Mouse (Mus musculus) embryonic facial prominence, embryonic 14.5 days (tissue): ENCODE measurements around the gene 9330182L06Rik. TPM values are rescaled to one million over a fixed set of nuclear protein-coding genes. Genes with fewer than 3 reads are reported as not detected.

Source experiments
- ATAC-seq: fragments of 200-750 bp; cut with Nextera tagmentation; 2 replicates; pipeline ENCODE4 v1.8.0; 2017; ENCODE audit warnings: low read depth, moderate number of reproducible peaks, moderate TSS enrichment
- DNase-seq: peaks from one replicate; pipeline ENCODE4 v3.0.0-alpha.2; 2015; ENCODE audit warnings: low spot score
- H3K27ac ChIP-seq: fragments of 300-500 bp; sonication (generic); replicated peaks from 2 replicates; pipeline ENCODE4 v1.5.1; 2014; ENCODE audit warnings: low read depth, mild to moderate bottlenecking, low read length, moderate library complexity
- H3K27me3 ChIP-seq: fragments of 300-500 bp; sonication (generic); replicated peaks from 2 replicates; pipeline ENCODE4 v1.6.1; 2014; ENCODE audit warnings: low read length; ENCODE audit not compliant: control insufficient read depth, insufficient read depth
- H3K36me3 ChIP-seq: fragments of 300-500 bp; sonication (generic); 2 replicates; pipeline ENCODE4 v1.6.1; 2014; ENCODE audit warnings: low read length, mixed read lengths; ENCODE audit not compliant: control insufficient read depth, insufficient read depth
- H3K4me1 ChIP-seq: fragments of 300-500 bp; sonication (generic); 2 replicates; pipeline ENCODE4 v1.6.1; 2014; ENCODE audit warnings: antibody characterized with exemption, low read length; ENCODE audit not compliant: control insufficient read depth, insufficient read depth
- H3K4me2 ChIP-seq: fragments of 300-500 bp; sonication (generic); 2 replicates; pipeline ENCODE4 v1.6.1; 2014; ENCODE audit warnings: low read depth, mild to moderate bottlenecking, low read length, moderate library complexity, mixed read lengths
- H3K4me3 ChIP-seq: fragments of 300-500 bp; sonication (generic); 2 replicates; pipeline ENCODE4 v1.5.1; 2014; ENCODE audit warnings: low read depth, mild to moderate bottlenecking, low read length
- H3K9ac ChIP-seq: fragments of 300-500 bp; sonication (generic); 2 replicates; pipeline ENCODE4 v1.6.1; 2014; ENCODE audit warnings: low read depth, mild to moderate bottlenecking, low read length, moderate library complexity, mixed read lengths
- H3K9me3 ChIP-seq: fragments of 300-500 bp; sonication (generic); 2 replicates; pipeline ENCODE4 v1.6.1; 2016; ENCODE audit warnings: low read length; ENCODE audit not compliant: control insufficient read depth
- WGBS: fragments of 180-500 bp; shearing (Covaris S2); extraction: QIAGEN DNeasy Blood & Tissue Kit; methylation state at CpG from one replicate; pipeline ENCODE4 v1.1.7; 2014; 5-methylcytosine and 5-hydroxymethylcytosine counted together
- polyA plus RNA-seq: library from polyadenylated mRNA; unstranded; fragments of >200 nt; fragmentation: Nextera tagmentation; extraction: Ambion mirVana; gene quantifications from 2 replicates; pipeline ENCODE4 v1.2.1, GENCODE M21; 2014

9330182L06Rik gene
- polyA plus RNA-seq, 1 experiment from 2014 or later: 5.6 TPM

DNA sequence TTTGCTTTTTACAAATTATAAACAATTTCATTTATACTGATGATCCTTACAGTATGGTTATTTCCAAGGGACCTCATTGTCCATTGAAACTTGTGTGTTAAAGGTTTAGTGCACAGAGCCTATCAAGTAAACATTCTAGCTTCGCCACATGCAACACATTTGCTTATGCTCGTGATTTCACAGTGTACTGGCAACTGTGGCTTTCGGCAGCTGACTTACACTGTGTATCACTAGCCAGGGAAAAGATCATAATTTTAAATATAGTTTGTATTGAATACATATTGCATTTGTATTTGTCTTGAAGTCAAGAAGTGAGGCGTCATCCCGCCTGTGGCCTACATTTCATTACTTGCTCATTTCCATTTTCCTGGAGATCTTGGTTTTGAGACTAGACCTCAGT is 86.2 kb downstream of the 9330182L06Rik start:
- Histone ChIP-seq H3K9me3 (no peaks in the 10 kb centered on the region), H3K4me2 (no peak overlapping the region), H3K9ac (no peak overlapping the region), H3K27me3 (no peaks in the 10 kb centered on the region), H3K36me3 (no peaks in the 10 kb centered on the region), H3K4me1 (no peaks in the 10 kb centered on the region), H3K27ac (no peak overlapping the region), H3K4me3 (no peak overlapping the region)
- DNase-seq (no peak), ATAC-seq (no peak)
- WGBS: 83% methylated on average over 5 of the region's 5 CpGs

- Histone ChIP-seq H3K9me3 (no peaks in the 10 kb centered on the region), H3K4me1 (no peaks in the 10 kb centered on the region), H3K9ac (no peak overlapping the region), H3K27ac (no peak overlapping the region), H3K4me2 (no peak overlapping the region), H3K36me3 (no peaks in the 10 kb centered on the region), H3K4me3 (no peak overlapping the region), H3K27me3 (no peaks in the 10 kb centered on the region)
- ATAC-seq (no peak), DNase-seq (no peak)
- WGBS: 42% methylated on average over 1 of the region's 1 CpGs
These were observed 86.7 kb downstream of the 9330182L06Rik start for GRCm38 (mm10) chr5:9352646-9353045.

GRCm38 (mm10) chr5:9354257-9354656 is 88.3 kb downstream of the 9330182L06Rik start:
- no peak for ATAC-seq
- Histone ChIP-seq H3K27ac (no peak overlapping the region), H3K27me3 (no peaks in the 10 kb centered on the region), H3K9me3 (no peaks in the 10 kb centered on the region), H3K4me1 (no peaks in the 10 kb centered on the region), H3K4me3 (no peak overlapping the region), H3K4me2 (no peak overlapping the region), H3K9ac (no peak overlapping the region), H3K36me3 (no peaks in the 10 kb centered on the region)
- WGBS: 95% methylated on average over 1 of the region's 1 CpGs
- DNase-seq: no peak

- ATAC-seq (peak; percentile 61), DNase-seq (peak; percentile 43)
- H3K27me3 ChIP-seq: no peaks in the 10 kb centered on the region
- WGBS: 27% methylated on average over 2 of the region's 2 CpGs
- H3K9ac ChIP-seq: no peak overlapping the region
- H3K9me3 ChIP-seq: no peaks in the 10 kb centered on the region
- no peak overlapping the region for H3K4me2 ChIP-seq
- no peaks in the 10 kb centered on the region for H3K4me1 ChIP-seq
- H3K36me3 ChIP-seq: no peaks in the 10 kb centered on the region
- H3K27ac ChIP-seq: no peak overlapping the region
- no peak overlapping the region for H3K4me3 ChIP-seq
These were observed 92.2 kb downstream of the 9330182L06Rik start for GRCm38 (mm10) chr5:9358076-9358475.

- H3K4me3 ChIP-seq: no peak overlapping the region
- no peaks in the 10 kb centered on the region for H3K9me3 ChIP-seq
- no peaks in the 10 kb centered on the region for H3K36me3 ChIP-seq
- ATAC-seq: peak; percentile 69; the same call in 1 of the 2 replicates
- H3K9ac ChIP-seq: no peak overlapping the region
- H3K27ac ChIP-seq: no peak overlapping the region
- no peak for DNase-seq
- H3K4me2 ChIP-seq: no peak overlapping the region
- no peaks in the 10 kb centered on the region for H3K4me1 ChIP-seq
- no peaks in the 10 kb centered on the region for H3K27me3 ChIP-seq
- WGBS: 81% methylated on average over 7 of the region's 7 CpGs
These were observed 96.2 kb downstream of the 9330182L06Rik start for GRCm38 (mm10) chr5:9361982-9362661.

- no peaks in the 10 kb centered on the region for H3K36me3 ChIP-seq
- no peaks in the 10 kb centered on the region for H3K9me3 ChIP-seq
- no peak overlapping the region for H3K4me2 ChIP-seq
- no peak overlapping the region for H3K9ac ChIP-seq
- no peak overlapping the region for H3K27ac ChIP-seq
- 69% methylated on average over 1 of the region's 1 CpGs for WGBS
- no peak overlapping the region for H3K4me3 ChIP-seq
- ATAC-seq: no peak
- no peak for DNase-seq
- H3K4me1 ChIP-seq: no peaks in the 10 kb centered on the region
- no peaks in the 10 kb centered on the region for H3K27me3 ChIP-seq
These were observed 99.0 kb downstream of the 9330182L06Rik start for GRCm38 (mm10) chr5:9364937-9365336.

DNA sequence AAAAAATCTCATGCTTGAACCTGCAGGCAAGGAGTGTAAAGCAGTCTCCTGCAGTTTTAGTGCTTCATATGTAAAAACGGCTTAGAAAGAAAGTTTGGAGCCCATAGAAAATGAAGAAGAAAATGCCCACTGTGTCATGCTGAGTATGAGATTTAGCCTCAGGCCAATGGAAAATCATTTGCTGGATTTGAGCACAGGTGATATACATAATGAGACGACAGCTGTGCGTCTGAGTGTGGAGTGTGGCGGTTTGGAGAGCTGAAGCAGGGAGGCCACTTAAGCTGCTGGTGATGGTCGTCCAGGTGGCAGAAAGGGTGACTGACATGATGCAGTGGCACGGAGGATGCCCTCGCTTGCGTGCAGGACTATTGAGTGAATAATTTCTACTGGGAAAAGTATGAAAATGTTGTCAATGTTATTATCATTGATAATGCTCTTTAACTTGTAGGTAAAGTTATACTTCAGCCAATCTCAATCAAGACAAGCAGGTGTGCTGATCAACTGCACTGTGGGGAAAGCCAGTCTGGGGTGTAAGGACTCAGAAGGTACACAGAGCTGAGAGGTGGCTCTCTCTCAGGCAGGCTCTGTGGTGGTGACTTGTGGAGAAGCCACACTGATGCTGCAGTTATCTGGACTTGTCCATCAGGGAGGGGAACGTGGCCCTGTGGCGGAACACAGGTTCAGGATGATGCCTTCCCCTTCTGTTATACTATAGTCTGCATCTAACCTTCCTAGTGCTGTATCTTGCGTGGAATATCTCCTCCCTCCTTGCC is 102.2 kb downstream of the 9330182L06Rik start:
- 61% methylated on average over 11 of the region's 11 CpGs for WGBS

GRCm38 (mm10) chr5:9371127-9371526 is 105.2 kb downstream of the 9330182L06Rik start:
- Histone ChIP-seq H3K4me3 (no peak overlapping the region), H3K4me2 (no peak overlapping the region), H3K9ac (no peak overlapping the region), H3K4me1 (no peaks in the 10 kb centered on the region), H3K27me3 (no peaks in the 10 kb centered on the region), H3K9me3 (no peaks in the 10 kb centered on the region), H3K27ac (no peak overlapping the region), H3K36me3 (no peaks in the 10 kb centered on the region)
- DNase-seq (no peak), ATAC-seq (no peak)
- 87% methylated on average over 3 of the region's 3 CpGs for WGBS

More for the DNA sequence above, 102.2 kb downstream of the 9330182L06Rik start:
- Histone ChIP-seq H3K4me3 (no peak overlapping the region), H3K4me2 (no peak overlapping the region), H3K9me3 (no peaks in the 10 kb centered on the region), H3K27me3 (no peaks in the 10 kb centered on the region), H3K36me3 (no peaks in the 10 kb centered on the region), H3K27ac (no peak overlapping the region), H3K4me1 (no peaks in the 10 kb centered on the region), H3K9ac (no peak overlapping the region)
- ATAC-seq: no peak
- no peak for DNase-seq
